Mouse (Mus musculus) liver, adult 2 months (tissue): Measurements from ENCODE around the gene Tmem41a. TPM values are rescaled to one million over a fixed set of nuclear protein-coding genes. Genes with fewer than 3 reads are reported as not detected.
"Not testable (repeated sequence)": the region's sequence is repeated elsewhere in the genome, so short reads cannot be mapped to it uniquely, and the experiment has no call there.

Experiments used
- DNase-seq: peaks from one replicate; pipeline ENCODE4 v3.0.0-alpha.2; 2011; ENCODE audit warnings: low read depth, low spot score; ENCODE audit errors: extremely low read depth
- H3K27ac ChIP-seq: fragments of 200-500 bp; replicated peaks from 2 replicates; pipeline ENCODE4 v1.5.1; 2012; ENCODE audit warnings: low read depth, mild to moderate bottlenecking, control low read depth, inconsistent platforms, low read length; ENCODE audit not compliant: insufficient read depth
- H3K27me3 ChIP-seq: fragments of 200-500 bp; 2 replicates; pipeline ENCODE4 v1.6.1; 2012; ENCODE audit warnings: mild to moderate bottlenecking, moderate library complexity, low read length, inconsistent platforms; ENCODE audit not compliant: control insufficient read depth, insufficient read depth
- H3K36me3 ChIP-seq: fragments of 200-500 bp; 2 replicates; pipeline ENCODE4 v1.6.1; 2012; ENCODE audit warnings: low read length, inconsistent platforms; ENCODE audit not compliant: control insufficient read depth, insufficient read depth
- H3K4me1 ChIP-seq: fragments of 200-500 bp; 2 replicates; pipeline ENCODE4 v1.6.1; 2011; ENCODE audit warnings: low read length; ENCODE audit not compliant: control insufficient read depth, insufficient read depth
- H3K4me3 ChIP-seq: fragments of 200-500 bp; 2 replicates; pipeline ENCODE4 v1.5.1; 2011; ENCODE audit warnings: low read depth, mild to moderate bottlenecking, control low read depth, low read length, moderate library complexity; ENCODE audit not compliant: insufficient read depth
- H3K79me2 ChIP-seq: fragments of 200-500 bp; 2 replicates; pipeline ENCODE4 v1.6.1; 2012; ENCODE audit warnings: inconsistent platforms, mild to moderate bottlenecking, low read length, moderate library complexity; ENCODE audit not compliant: control insufficient read depth, insufficient read depth
- H3K9ac ChIP-seq: fragments of 200-500 bp; 2 replicates; pipeline ENCODE4 v1.6.1; 2012; ENCODE audit warnings: low read depth, mild to moderate bottlenecking, control low read depth, inconsistent platforms, low read length
- CTCF ChIP-seq: fragments of 200-500 bp; IDR thresholded peaks from 2 replicates; pipeline ENCODE4 v1.5.1; 2011; ENCODE audit warnings: low read depth, low read length, control low read depth
- POLR2A ChIP-seq: fragments of 200-500 bp; IDR thresholded peaks from 2 replicates; pipeline ENCODE4 v1.6.1; 2011; ENCODE audit warnings: low read length, control low read depth; ENCODE audit not compliant: insufficient read depth; ENCODE audit errors: extremely low read depth
- WGBS: fragments of 180-500 bp; shearing (Covaris S2); methylation state at CpG from one replicate; pipeline ENCODE4 v1.1.7; 2018; 5-methylcytosine and 5-hydroxymethylcytosine counted together
- polyA plus RNA-seq: library from polyadenylated mRNA; depleted of rRNA; stranded (reverse); fragments of >200 nt; gene quantifications from 2 replicates; pipeline ENCODE4 v1.2.3, GENCODE M21; 2012; rRNA removed
- total RNA-seq: library from RNA; depleted of rRNA; stranded (reverse); fragments of >200 nt; gene quantifications from 2 replicates; pipeline ENCODE4 v1.2.3, GENCODE M21; 2014; rRNA removed

Tmem41a gene
- total RNA-seq (4.3 and 6.0 TPM in 2 replicates), polyA plus RNA-seq (8.2 and 8.6 TPM in 2 replicates)

- Histone ChIP-seq H3K9ac (peak within 1 kb of the TSS; percentile 80), H3K4me1 (no peaks in the 10 kb centered on the region; the same call in 1 of the 2 replicates), H3K27ac (peak within 1 kb of the TSS; percentile 41), H3K27me3 (no peaks in the 10 kb centered on the region), H3K4me3 (peak within 1 kb of the TSS; percentile 71), H3K79me2 (no peaks in the 10 kb centered on the region; the same call in 1 of the 2 replicates), H3K36me3 (no peaks in the 10 kb centered on the region)
- TF ChIP-seq POLR2A, result peak; percentile 77
- TF ChIP-seq CTCF, result no peak
- DNase-seq, result peak; percentile 76
- WGBS, result under 1% methylated on average over 63 of the region's 63 CpGs
Measured at GRCm38 (mm10) chr16:21946761-21947715, at the start of gene Tmem41a. Tmem41a (minus strand) TSS chr16:21947552.

GRCm38 (mm10) chr16:21996402-21996801 lies 49.0 kb upstream of the Tmem41a start:
- no peaks in the 10 kb centered on the region for H3K36me3 ChIP-seq
- no peaks in the 10 kb centered on the region for H3K79me2 ChIP-seq
- no peak for DNase-seq
- no peak overlapping the region for H3K27ac ChIP-seq
- H3K4me1 ChIP-seq, result no peaks in the 10 kb centered on the region
- no peak overlapping the region for H3K9ac ChIP-seq
- WGBS, result 70% methylated on average over 4 of the region's 4 CpGs
- H3K4me3 ChIP-seq, result no peak overlapping the region
- TF ChIP-seq POLR2A (no peak), CTCF (no peak)
- no peaks in the 10 kb centered on the region for H3K27me3 ChIP-seq

DNA sequence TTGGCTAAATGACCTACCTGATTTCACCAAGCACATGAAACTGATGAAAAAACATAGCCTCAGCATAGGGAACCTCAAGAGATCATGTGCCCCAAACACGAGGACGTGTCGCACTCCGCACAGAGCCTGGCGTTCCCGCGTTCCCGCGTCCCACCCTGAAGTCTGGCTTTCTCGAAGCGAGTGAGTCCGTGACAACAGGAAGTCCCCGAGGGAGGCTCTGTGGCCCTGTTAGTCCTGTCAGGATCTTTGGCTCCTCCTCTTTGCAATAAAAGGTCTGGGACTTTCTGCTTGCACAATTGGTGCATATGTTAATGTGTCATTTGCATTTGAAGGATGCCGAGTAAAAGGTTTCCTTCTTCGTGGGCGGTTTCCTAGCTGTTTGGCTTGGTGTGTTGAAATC lies 48.0 kb upstream of the Tmem41a start, which contains the start of gene Liph:
Gene Liph, minus strand, starts transcription at position 360 of the 400 bp plus-strand sequence.
- TF ChIP-seq POLR2A, result no peak
- no peak for TF ChIP-seq CTCF
- Histone ChIP-seq H3K4me1 (no peaks in the 10 kb centered on the region), H3K4me3 (peak within 1 kb of the TSS; percentile 0; the same call in 1 of the 2 replicates), H3K36me3 (no peaks in the 10 kb centered on the region), H3K27me3 (no peaks in the 10 kb centered on the region), H3K27ac (no peak within 1 kb of the TSS), H3K79me2 (no peaks in the 10 kb centered on the region), H3K9ac (no peak within 1 kb of the TSS)
- WGBS, result 16% methylated on average over 16 of the region's 16 CpGs
- no peak for DNase-seq

DNA sequence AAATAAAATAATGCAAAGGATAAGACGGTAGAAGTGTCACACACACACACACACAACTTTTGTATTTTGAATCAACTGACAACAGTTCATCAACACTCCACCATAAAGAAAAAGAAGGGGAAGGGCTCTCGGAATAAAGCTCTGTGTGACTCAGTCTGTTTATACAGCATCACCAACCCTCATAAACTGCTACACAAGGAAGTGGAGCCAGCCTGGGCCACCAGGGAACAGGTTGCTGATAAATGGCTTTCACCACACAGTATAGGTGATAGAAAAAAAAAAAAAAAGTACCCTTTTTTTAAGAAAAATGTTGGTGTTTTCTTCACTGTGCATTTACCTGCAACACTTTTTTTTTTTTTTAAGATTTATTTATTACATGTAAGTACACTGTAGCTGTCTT lies 44.4 kb upstream of the Tmem41a start:
- no peak overlapping the region for H3K4me3 ChIP-seq
- H3K79me2 ChIP-seq, result no peaks in the 10 kb centered on the region
- no peak for DNase-seq
- H3K4me1 ChIP-seq, result no peaks in the 10 kb centered on the region
- no peak overlapping the region for H3K27ac ChIP-seq
- TF ChIP-seq CTCF (no peak), POLR2A (no peak)
- no peaks in the 10 kb centered on the region for H3K36me3 ChIP-seq
- no peaks in the 10 kb centered on the region for H3K27me3 ChIP-seq
- no peak overlapping the region for H3K9ac ChIP-seq
- WGBS, result 92% methylated on average over 2 of the region's 2 CpGs

DNA sequence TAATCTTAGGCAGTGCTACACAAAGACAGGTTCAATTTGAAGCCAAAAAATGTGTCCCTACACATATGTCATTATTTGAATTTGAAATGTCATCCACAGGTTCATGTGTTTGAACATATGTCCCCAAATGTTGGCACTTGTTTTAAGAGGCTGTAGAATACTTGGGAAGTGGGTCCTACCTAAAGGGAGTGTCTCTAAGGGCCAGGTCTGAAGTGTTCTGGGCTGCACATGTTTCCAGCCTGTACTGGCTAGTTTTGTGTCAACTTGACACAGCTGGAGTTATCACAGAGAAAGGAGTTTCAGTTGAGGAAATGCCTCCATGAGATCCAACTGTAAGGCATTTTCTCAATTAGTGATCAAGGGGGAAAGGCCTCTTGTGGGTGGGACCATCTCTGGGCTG lies 43.5 kb upstream of the Tmem41a start:
- H3K27ac ChIP-seq, H3K4me3 ChIP-seq, H3K36me3 ChIP-seq, H3K27me3 ChIP-seq, DNase-seq, H3K9ac ChIP-seq, H3K4me1 ChIP-seq, H3K79me2 ChIP-seq: not testable (repeated sequence)

DNA sequence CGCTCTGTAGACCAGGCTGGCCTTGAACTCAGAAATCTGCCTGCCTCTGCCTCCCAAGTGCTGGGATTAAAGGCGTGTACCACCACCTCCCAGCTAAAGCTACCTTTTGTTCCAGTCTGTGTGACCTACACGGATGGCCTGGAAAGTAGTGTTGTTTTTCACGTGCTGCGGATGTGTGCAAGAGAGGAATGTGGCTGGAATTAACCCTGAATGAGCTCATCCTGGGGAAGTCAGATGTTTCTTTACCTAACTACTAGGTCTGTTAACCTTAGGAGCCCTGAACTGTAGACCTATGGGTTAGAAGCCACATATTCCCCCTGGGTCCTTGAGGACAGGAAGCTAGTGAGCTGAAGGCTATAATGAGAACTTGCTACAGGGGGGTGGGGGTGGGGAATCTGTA lies 40.6 kb upstream of the Tmem41a start:
- H3K4me3 ChIP-seq, result no peak overlapping the region
- WGBS, result 69% methylated on average over 5 of the region's 5 CpGs
- H3K79me2 ChIP-seq, result no peaks in the 10 kb centered on the region
- no peak for DNase-seq
- TF ChIP-seq CTCF (no peak), POLR2A (no peak)
- no peaks in the 10 kb centered on the region for H3K27me3 ChIP-seq
- H3K4me1 ChIP-seq, result no peaks in the 10 kb centered on the region
- H3K27ac ChIP-seq, result no peak overlapping the region
- no peak overlapping the region for H3K9ac ChIP-seq
- H3K36me3 ChIP-seq, result no peaks in the 10 kb centered on the region
